8 mouse cellular contexts compared by ENCODE assay signal in genomic region chr4:129810798-129811604, GRCm38 (mm10). TPM values are rescaled to one million over a fixed set of nuclear protein-coding genes. Genes with fewer than 3 reads are reported as not detected.
DNase-seq lines count a peak whose midpoint lies in the region; ATAC-seq and TF ChIP-seq lines count a peak whose summit lies in the region.

Ptp4a2 (plus strand) TSS chr4:129811219.

- peak within 1 kb of the TSS; percentile 60 for H3K4me2 ChIP-seq in hindbrain, postnatal 0 days (ENCODE audit: low read depth, low read length)

- no peak for TF ChIP-seq CTCF in brain, embryonic 14.5 days (IDR thresholded peaks at IDR 0.05; ENCODE audit: borderline replicate concordance, extremely low read depth, insufficient read depth, insufficient read length)
- TF ChIP-seq CTCF in hindbrain, postnatal 0 days (IDR thresholded peaks at IDR 0.05; ENCODE audit: low read depth) = no peak

- H3K27me3 ChIP-seq in hindbrain, postnatal 0 days (ENCODE audit: insufficient read depth, low read length) = no peaks in the 10 kb centered on the region

- DNase-seq in ES-E14 (ENCODE audit: low read depth, low spot score) (peak; percentile 84), adipocyte (ENCODE audit: low spot score) (no peak)
- DNase-seq in brain, embryonic 14.5 days (ENCODE audit: low read depth) = peak; percentile 18
- peak; percentile 61 for DNase-seq in gastrocnemius, postnatal 14 days
- DNase-seq in hindbrain, postnatal 0 days (ENCODE audit: low spot score) = no peak
- DNase-seq in left cerebral cortex, postnatal 10 days (ENCODE audit: extremely low spot score in 1 of 2, low spot score in 2 of 2) = peak in 1 of 2 experiments; percentile 74
- DNase-seq in spleen, adult 18-20 months = peak; percentile 87 to 90

- peak within 1 kb of the TSS; percentile 97 for H3K27ac ChIP-seq in ES-E14 (ENCODE audit: insufficient read depth, low read depth, low read length, poor library complexity, severe bottlenecking)
- H3K27ac ChIP-seq in hindbrain, postnatal 0 days = no peak within 1 kb of the TSS

- no peak for ATAC-seq in hindbrain, postnatal 0 days
- ATAC-seq in megakaryocyte, adult 5-6 weeks (ENCODE audit: poor library complexity, severe bottlenecking) = peak; percentile 90

- intact Hi-C loops in gastrocnemius, postnatal 14 days (cut with DNase I; ENCODE audit: low total_unique reads) = no loop called here
- intact Hi-C loops in left cerebral cortex, postnatal 10 days (cut with DNase I) = no loop called here

- no peaks in the 10 kb centered on the region for H3K36me3 ChIP-seq in ES-E14 (ENCODE audit: control insufficient read depth, insufficient read depth, low read length, poor library complexity, severe bottlenecking)
- H3K36me3 ChIP-seq in hindbrain, postnatal 0 days (ENCODE audit: insufficient read depth, low read length) = no peaks in the 10 kb centered on the region

- peaks cover 2 to 4% of the 10 kb centered on the region in 2 experiments; a peak in 2 of 4 replicates for H3K4me1 ChIP-seq in ES-E14 (ENCODE audit: control insufficient read depth in 2 of 2, insufficient read depth in 2 of 2, low read length in 2 of 2, poor library complexity in 1 of 2)
- no peaks in the 10 kb centered on the region for H3K4me1 ChIP-seq in hindbrain, postnatal 0 days (ENCODE audit: insufficient read depth, low read length)

- TF ChIP-seq POLR2A in brain, embryonic 14.5 days (IDR thresholded peaks at IDR 0.05; ENCODE audit: borderline replicate concordance, extremely low read depth, insufficient read depth, insufficient read length, poor library complexity, severe bottlenecking) = no peak

- in situ Hi-C loops in ES-E14 (cut with MboI; ENCODE audit: low sequenced_read_pairs in 2 of 2, unreplicated experiment in 2 of 2) = no loop called here

- H3K4me3 ChIP-seq in ES-E14 (ENCODE audit: insufficient read depth in 1 of 2, low read depth in 1 of 2, low read length in 2 of 2, poor library complexity in 1 of 2, severe bottlenecking in 1 of 2) = peak within 1 kb of the TSS; percentile 61 to 66
- peak within 1 kb of the TSS; percentile 32 for H3K4me3 ChIP-seq in hindbrain, postnatal 0 days (ENCODE audit: low read length)

- H3K9ac ChIP-seq in ES-E14 (ENCODE audit: insufficient read depth, low read depth, low read length, poor library complexity, severe bottlenecking) = peak within 1 kb of the TSS; percentile 87
- H3K9ac ChIP-seq in hindbrain, postnatal 0 days (replicated peaks; ENCODE audit: low read length) = peak within 1 kb of the TSS; percentile 35; the same call in 1 of the 2 replicates

- H3K9me3 ChIP-seq in ES-E14 (ENCODE audit: control insufficient read depth, insufficient read depth, low read depth, low read length) = no peaks in the 10 kb centered on the region
- no peaks in the 10 kb centered on the region for H3K9me3 ChIP-seq in hindbrain, postnatal 0 days (ENCODE audit: low read length)

- WGBS in hindbrain, postnatal 0 days = 22% methylated on average over 35 of the region's 35 CpGs

TF ChIP-seq in ES-E14, 5 proteins besides CTCF, POLR2A, EP300 and RAD21:
- TF ChIP-seq HCFC1 (IDR thresholded peaks at IDR 0.05; ENCODE audit: borderline replicate concordance, insufficient read depth, low read length) (no peak), MAFK (IDR thresholded peaks at IDR 0.05; ENCODE audit: insufficient read depth, low read depth, low read length) (no peak), ZC3H11A (IDR thresholded peaks at IDR 0.05; ENCODE audit: borderline replicate concordance, low read depth, low read length) (no peak), ZNF384 (IDR thresholded peaks at IDR 0.05; ENCODE audit: low read depth, low read length) (no peak), CHD2 (IDR thresholded peaks at IDR 0.05; ENCODE audit: low read depth, low read length) (no peak; the same call in 1 of the 2 replicates)

RNA-seq across cellular contexts. Expression of gene Ptp4a2, which starts in this region (rescaled TPM):
- 71.3 and 104 TPM in 2 replicates for total RNA-seq in ES-E14 (2012; rRNA removed)
- polyA plus RNA-seq in brain, embryonic 14.5 days (2012; rRNA removed) = 89.6 and 106 TPM in 2 replicates
- 100 to 1,000 TPM; 515 to 580 TPM for total RNA-seq in gastrocnemius, postnatal 14 days (2021)
- 83.5 and 91.7 TPM in 2 replicates for total RNA-seq in hindbrain, postnatal 0 days (2014; rRNA removed)
- 243 and 254 TPM in 2 replicates for polyA plus RNA-seq in hindbrain, postnatal 0 days (2015; fragmentation: Nextera tagmentation; extraction: Ambion mirVana)
- 100 to 1,000 TPM; 123 to 131 TPM for total RNA-seq in left cerebral cortex, postnatal 10 days (2021)
- total RNA-seq in megakaryocyte, adult 5-6 weeks (2015) = 363 and 365 TPM in 2 replicates
- 430 and 463 TPM in 2 replicates for total RNA-seq in megakaryocyte, adult 5-6 weeks (2017)

Comparison
In these comparisons a context has a peak if more than half of its experiments do, and no peak if none do; other contexts are left out.
1. DNase-seq: peak in ES-E14 (single experiment), brain, embryonic 14.5 days (single experiment), gastrocnemius, postnatal 14 days (single experiment) and spleen, adult 18-20 months (2 of 2); none in hindbrain, postnatal 0 days (single experiment) and adipocyte (single experiment).